ENCODE assay signal across 8 mouse cellular contexts in genomic region chr15:62079155-62080109, GRCm38 (mm10).
DNase-seq lines count a peak whose midpoint lies in the region; ATAC-seq and TF ChIP-seq lines count a peak whose summit lies in the region.

No protein-coding gene starts in this region.

- peak; percentile 74 for ATAC-seq in limb, embryonic 15.5 days (ENCODE audit: insufficient number of reproducible peaks, low FRiP score, low TSS enrichment, low read depth)
- peak; percentile 82; the same call in 1 of the 2 replicates for ATAC-seq in neural tube, embryonic 14.5 days (ENCODE audit: low read depth)

- TF ChIP-seq POLR2A in kidney, adult 2 months (IDR thresholded peaks at IDR 0.05; ENCODE audit: low read depth, low read length) = no peak

- no peaks in the 10 kb centered on the region for H3K36me3 ChIP-seq in kidney, adult 2 months (ENCODE audit: control insufficient read depth, insufficient read depth, low read length)
- H3K36me3 ChIP-seq in limb, embryonic 15.5 days = no peaks in the 10 kb centered on the region
- H3K36me3 ChIP-seq in neural tube, embryonic 14.5 days (ENCODE audit: control insufficient read depth, insufficient read depth, low read length) = no peaks in the 10 kb centered on the region

- 0 out of 2 replicates have a peak overlapping the region, but pooled peaks have one; percentile 4 for H3K27ac ChIP-seq in kidney, adult 2 months (ENCODE audit: insufficient read depth, low read depth, low read length)
- H3K27ac ChIP-seq in limb, embryonic 15.5 days = peak overlapping the region; percentile 76
- H3K27ac ChIP-seq in neural tube, embryonic 14.5 days (ENCODE audit: low read depth, low read length) = no peak overlapping the region

- no peak overlapping the region for H3K4me3 ChIP-seq in kidney, adult 2 months (ENCODE audit: insufficient read depth, low read depth, low read length)
- no peak overlapping the region for H3K4me3 ChIP-seq in limb, embryonic 15.5 days
- H3K4me3 ChIP-seq in neural tube, embryonic 14.5 days (ENCODE audit: low read depth, low read length) = no peak overlapping the region

- H3K4me2 ChIP-seq in limb, embryonic 15.5 days = no peak overlapping the region
- H3K4me2 ChIP-seq in neural tube, embryonic 14.5 days (ENCODE audit: low read depth, low read length) = no peak overlapping the region

- WGBS in kidney, adult 2 months = 38% methylated on average over 9 of the region's 9 CpGs
- WGBS in limb, embryonic 15.5 days = 67% methylated on average over 9 of the region's 9 CpGs
- 48% methylated on average over 9 of the region's 9 CpGs for WGBS in neural tube, embryonic 14.5 days

- H3K9ac ChIP-seq in limb, embryonic 15.5 days = no peak overlapping the region
- no peak overlapping the region for H3K9ac ChIP-seq in neural tube, embryonic 14.5 days (replicated peaks; ENCODE audit: low read depth, low read length)

- H3K4me1 ChIP-seq in kidney, adult 2 months (ENCODE audit: control insufficient read depth, insufficient read depth, low read length) = peaks cover 4% of the 10 kb centered on the region; the same call in 1 of the 2 replicates
- peaks cover 6% of the 10 kb centered on the region for H3K4me1 ChIP-seq in limb, embryonic 15.5 days
- no peaks in the 10 kb centered on the region for H3K4me1 ChIP-seq in neural tube, embryonic 14.5 days (ENCODE audit: control insufficient read depth, insufficient read depth, low read length)

- DNase-seq in 416B (ENCODE audit: low read depth) = peak; percentile 96
- DNase-seq in MEL-GATA-1-ER (ENCODE audit: extremely low read depth, low read depth) = peak; percentile 26
- DNase-seq in cerebellum, adult 9-10 months = peak; percentile 26
- DNase-seq in gastrocnemius, postnatal 4 days (ENCODE audit: low spot score in 2 of 2) = peak; percentile 19 to 44
- DNase-seq in kidney, adult 2 months = peak; percentile 93
- DNase-seq in thymus, postnatal 0 days (ENCODE audit: low spot score) = no peak

- no peaks in the 10 kb centered on the region for H3K27me3 ChIP-seq in kidney, adult 2 months (replicated peaks; ENCODE audit: control insufficient read depth, insufficient read depth, low read length)
- no peaks in the 10 kb centered on the region for H3K27me3 ChIP-seq in limb, embryonic 15.5 days
- H3K27me3 ChIP-seq in neural tube, embryonic 14.5 days (ENCODE audit: control insufficient read depth, insufficient read depth, low read length) = no peaks in the 10 kb centered on the region

- no peaks in the 10 kb centered on the region for H3K9me3 ChIP-seq in limb, embryonic 15.5 days
- H3K9me3 ChIP-seq in neural tube, embryonic 14.5 days (ENCODE audit: control insufficient read depth, low read length) = no peaks in the 10 kb centered on the region

- no peak for TF ChIP-seq CTCF in kidney, adult 2 months (conservative IDR thresholded peaks at IDR 0.05; ENCODE audit: insufficient read depth, insufficient read length, low read depth, low read length)
